Mouse (Mus musculus): ENCODE results near the gene Prr27.

Gene Prr27

DNA sequence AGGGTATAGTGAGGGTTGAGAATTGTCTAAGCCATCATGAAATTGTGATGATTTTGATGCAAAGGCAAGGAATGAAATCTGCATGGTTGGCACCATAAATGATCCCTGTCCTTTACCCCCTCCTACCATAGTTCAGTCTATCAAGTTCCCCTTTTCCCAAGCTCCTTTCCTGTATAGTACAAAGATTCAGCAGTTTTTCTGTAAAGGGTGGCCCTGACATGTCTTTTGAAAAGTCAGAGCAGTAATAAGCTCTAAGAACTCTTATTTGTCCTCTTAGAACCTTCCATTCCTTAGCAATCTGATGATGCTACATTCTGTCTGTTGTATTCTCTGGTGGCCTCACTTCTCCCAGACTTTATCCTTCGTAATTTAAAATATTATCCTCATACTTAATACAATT is at the start of gene Prr27:
Gene Prr27, plus strand, starts transcription at position 301 of the 400 bp plus-strand sequence.
- DNase-seq: no peak

DNA sequence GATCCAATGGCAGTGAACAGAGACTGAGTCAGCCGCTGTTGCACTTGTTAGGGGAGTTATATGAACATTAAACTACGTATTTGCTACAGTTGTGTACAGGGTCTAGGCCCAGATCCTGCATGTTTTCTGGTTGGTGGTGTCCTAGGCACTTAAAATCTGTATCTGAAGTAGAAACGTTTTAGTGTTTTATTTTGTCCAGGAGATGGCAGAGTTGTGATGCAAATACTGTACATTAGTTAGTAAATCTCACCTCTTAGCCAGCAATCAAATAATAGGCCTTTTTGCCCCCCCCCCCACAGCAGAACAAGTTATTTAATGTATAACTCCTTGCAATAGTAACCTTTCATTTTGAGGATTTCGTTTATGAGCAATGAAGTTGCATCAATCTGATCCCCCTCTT is 42.8 kb upstream of the Prr27 start:
- DNase-seq: no peak

DNA sequence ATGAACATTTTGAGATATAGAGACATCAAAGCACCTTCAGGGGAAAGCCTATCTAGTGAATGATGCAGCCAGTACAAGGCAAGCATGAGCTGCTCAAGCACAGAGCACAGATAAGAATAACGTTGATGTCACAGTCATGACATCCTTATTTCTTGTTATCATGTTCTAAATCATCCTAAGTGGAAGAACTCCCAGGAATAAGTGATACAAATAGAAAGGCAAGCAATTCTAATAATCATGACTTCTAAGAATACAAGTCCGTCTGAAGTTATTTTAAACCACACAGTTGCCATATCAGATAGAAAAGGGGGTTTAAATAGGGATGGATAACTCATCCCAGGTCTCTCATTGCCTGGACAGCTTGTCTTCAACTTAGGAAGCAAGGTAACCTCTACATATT is 17.7 kb upstream of the Prr27 start, which contains the start of gene Csn1s2b:
Gene Csn1s2b, plus strand, starts transcription at position 301 of the 400 bp plus-strand sequence.
- no peak for DNase-seq

DNA sequence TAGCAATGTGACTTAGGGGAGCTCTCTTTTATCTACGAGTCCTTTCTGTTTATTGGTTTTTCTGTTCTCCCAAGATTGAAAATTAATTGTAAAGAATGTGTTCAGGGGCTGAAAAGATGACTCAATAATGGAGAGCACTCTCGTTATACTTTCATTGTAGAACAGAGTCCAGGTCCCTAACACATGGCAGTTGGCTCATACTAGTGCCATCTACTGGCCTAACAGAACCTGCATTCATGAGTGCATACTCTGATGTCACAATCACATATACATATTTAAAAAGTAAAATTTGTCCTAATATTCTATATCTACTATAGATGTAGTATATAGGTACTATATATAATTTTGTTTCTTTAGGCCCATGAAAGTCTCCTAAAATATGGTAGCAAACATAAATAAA is 16.2 kb upstream of the Prr27 start:
- DNase-seq: no peak

DNA sequence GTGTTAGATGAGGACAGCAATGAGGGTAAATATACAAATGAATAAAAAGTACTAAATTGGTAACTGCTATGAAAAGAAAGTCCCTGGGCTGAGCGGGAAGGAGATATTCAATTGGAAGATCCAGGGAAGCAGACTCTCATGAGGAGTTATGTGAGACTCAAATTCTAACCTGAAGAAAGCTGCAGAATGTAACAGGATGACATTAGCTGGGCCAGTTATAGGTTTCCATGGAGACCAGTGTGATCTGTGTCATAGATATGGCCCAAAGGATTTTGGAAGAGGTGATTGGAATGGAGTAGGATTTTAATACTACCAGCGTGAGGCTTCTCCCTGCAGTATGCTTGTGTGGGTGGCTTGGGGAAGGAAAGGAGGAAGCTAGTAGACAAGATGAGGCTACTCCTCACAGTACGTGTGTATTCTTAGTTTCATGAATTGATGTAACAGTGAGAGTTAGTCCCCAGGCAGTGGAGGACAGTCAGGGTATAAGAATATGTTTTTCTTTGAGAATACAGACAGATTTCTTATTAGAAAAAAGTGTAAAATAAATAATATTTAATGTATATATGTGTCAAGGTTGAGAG is 29.7 kb downstream of the Prr27 start:
- DNase-seq: no peak

DNA sequence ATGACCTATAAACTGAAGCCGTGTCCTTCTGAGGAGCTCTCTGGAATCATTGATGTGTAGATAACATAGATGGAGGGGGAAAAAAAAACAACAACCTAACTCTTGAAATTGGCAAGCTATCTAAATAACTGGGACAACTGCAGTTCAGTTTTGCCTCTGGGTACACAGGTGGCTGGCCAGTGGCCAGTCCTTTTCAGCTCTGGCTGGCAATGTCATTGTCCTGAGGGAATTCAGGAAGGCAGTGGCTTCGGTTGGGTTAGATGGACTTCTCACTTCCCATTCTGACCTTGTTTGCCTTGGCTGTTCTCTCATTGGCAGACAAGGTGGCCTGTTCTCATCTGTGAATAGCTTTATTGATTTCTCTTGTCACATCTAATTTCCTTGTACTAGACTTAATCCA is 44.6 kb downstream of the Prr27 start:
- no peak for DNase-seq

DNA sequence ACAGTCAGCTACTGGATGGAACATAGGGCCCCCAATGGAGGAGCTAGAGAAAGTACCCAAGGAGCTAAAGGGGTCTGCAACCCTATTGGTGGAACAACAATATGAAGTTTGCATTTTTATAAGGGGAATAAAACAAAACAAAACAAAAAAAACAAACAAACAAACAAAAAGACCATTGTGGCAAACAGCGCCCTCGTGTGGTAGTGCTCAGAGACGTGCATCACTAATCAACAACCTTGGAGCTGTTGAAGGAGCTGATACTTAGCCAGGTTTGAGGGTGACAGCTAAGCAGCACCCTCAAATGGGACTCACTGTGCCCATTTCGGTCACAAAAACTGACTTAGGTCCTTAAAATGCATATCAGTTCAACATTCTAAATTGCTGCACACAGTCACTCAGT is 45.9 kb downstream of the Prr27 start:
- no peak for DNase-seq

DNA sequence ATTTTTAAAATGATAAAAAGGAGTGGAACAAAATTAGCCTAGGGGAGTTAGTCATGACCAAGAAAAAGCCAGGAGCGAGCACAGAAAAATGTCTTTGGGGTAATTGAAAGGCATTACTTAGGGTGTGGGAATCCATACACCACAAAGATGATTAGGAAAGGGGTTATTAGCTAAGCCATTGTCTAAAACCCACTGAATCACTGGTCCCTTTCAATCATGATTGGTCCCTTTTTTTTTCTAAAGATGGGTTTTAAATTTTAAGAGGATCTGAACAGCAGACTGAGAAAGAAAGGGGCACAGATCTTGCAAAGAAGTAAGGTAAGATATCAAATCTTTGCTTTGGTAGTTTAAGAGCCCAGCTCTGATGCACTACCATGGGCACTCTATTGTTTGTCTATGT is 59.2 kb downstream of the Prr27 start, which contains the start of gene Odam:
Gene Odam, plus strand, starts transcription at position 301 of the 400 bp plus-strand sequence.
- no peak for DNase-seq

Data from right cerebral cortex, postnatal 25 days (tissue).